Mouse (Mus musculus) R1 (cell line): Measurements from ENCODE around the gene Pex11a.
"Not testable (repeated sequence)": the region's sequence is repeated elsewhere in the genome, so short reads cannot be mapped to it uniquely, and the experiment has no call there.

Experiments
- DNase-seq: peaks from one replicate; pipeline ENCODE4 v3.0.0-alpha.2; 2018; ENCODE audit warnings: low read depth, low spot score

Pex11a gene

GRCm38 (mm10) chr7:79742659-79743536 is at the start of gene Pex11a, which contains the start of gene Wdr93:
Gene Pex11a (minus strand): TSS chr7:79743131.
Gene Wdr93 (plus strand): TSS chr7:79743163.
- peak; percentile 91 for DNase-seq

GRCm38 (mm10) chr7:79789812-79790211 is 46.9 kb upstream of the Pex11a start:
- DNase-seq, result not testable (repeated sequence)

GRCm38 (mm10) chr7:79786295-79786694 is 43.4 kb upstream of the Pex11a start:
- DNase-seq, result peak; percentile 80

GRCm38 (mm10) chr7:79782516-79782855 is 39.6 kb upstream of the Pex11a start:
- no peak for DNase-seq

- no peak for DNase-seq
Measured at GRCm38 (mm10) chr7:79781826-79782515, 39.0 kb upstream of the Pex11a start.

GRCm38 (mm10) chr7:79780647-79781626 is 38.0 kb upstream of the Pex11a start:
- peak; percentile 77 for DNase-seq

- peak; percentile 64 for DNase-seq
Measured at GRCm38 (mm10) chr7:79771561-79772512, 28.9 kb upstream of the Pex11a start.

GRCm38 (mm10) chr7:79769664-79770063 is 26.7 kb upstream of the Pex11a start:
- no peak for DNase-seq

GRCm38 (mm10) chr7:79765991-79766390 is 23.1 kb upstream of the Pex11a start:
- no peak for DNase-seq

- no peak for DNase-seq
Measured at GRCm38 (mm10) chr7:79762106-79762505, 19.2 kb upstream of the Pex11a start.

GRCm38 (mm10) chr7:79761124-79761876 is 18.4 kb upstream of the Pex11a start:
- no peak for DNase-seq

GRCm38 (mm10) chr7:79759766-79760165 is 16.8 kb upstream of the Pex11a start:
- DNase-seq, result no peak

GRCm38 (mm10) chr7:79758176-79758575 is 15.2 kb upstream of the Pex11a start:
- DNase-seq, result no peak

- DNase-seq, result no peak
Measured at GRCm38 (mm10) chr7:79756334-79756733, 13.4 kb upstream of the Pex11a start.

- DNase-seq, result no peak
Measured at GRCm38 (mm10) chr7:79749511-79749910, 6.6 kb upstream of the Pex11a start.

GRCm38 (mm10) chr7:79747659-79748058 is 4.7 kb upstream of the Pex11a start:
- DNase-seq, result no peak

GRCm38 (mm10) chr7:79744585-79744984 is 1.7 kb upstream of the Pex11a start:
- DNase-seq, result no peak

GRCm38 (mm10) chr7:79744051-79744450 is 1.1 kb upstream of the Pex11a start:
- no peak for DNase-seq

GRCm38 (mm10) chr7:79742277-79742658 is 663 bp downstream of the Pex11a start:
- no peak for DNase-seq

GRCm38 (mm10) chr7:79740279-79740678 is 2.7 kb downstream of the Pex11a start:
- no peak for DNase-seq
